Mouse (Mus musculus): ENCODE measurements around the gene Pou6f1. TPM values are rescaled to one million over a fixed set of nuclear protein-coding genes. Genes with fewer than 3 reads are reported as not detected.

The Pou6f1 gene
- polyA plus RNA-seq, 1 experiment from 2014 or later = 5.3 TPM

DNA sequence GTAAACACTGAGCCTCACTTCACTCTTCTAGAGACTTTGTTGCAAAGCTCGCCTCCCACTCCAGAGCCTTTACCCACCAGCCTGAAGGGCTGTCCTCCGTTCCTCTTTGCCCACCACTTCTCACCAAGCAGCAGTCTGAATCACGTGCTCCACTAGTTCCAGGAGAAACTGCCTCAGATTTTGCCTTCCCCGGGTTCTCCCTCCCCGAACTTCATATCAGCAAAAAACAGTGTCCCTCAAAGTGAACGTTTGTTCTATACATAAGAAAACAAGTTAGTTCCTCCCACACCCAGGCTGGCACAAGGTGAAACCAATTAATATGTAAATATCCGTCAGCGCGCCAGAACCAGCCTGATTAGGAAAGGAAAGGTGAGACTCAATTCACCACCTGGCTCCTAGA lies 35.5 kb upstream of the Pou6f1 start:
- 10% methylated on average over 9 of the region's 9 CpGs for WGBS
- Histone ChIP-seq H3K4me2 (ENCODE audit: low read depth, low read length) (peak overlapping the region; percentile 87), H3K9me3 (replicated peaks; ENCODE audit: control insufficient read depth, low read length) (no peaks in the 10 kb centered on the region), H3K36me3 (ENCODE audit: control insufficient read depth, insufficient read depth, low read length) (no peaks in the 10 kb centered on the region), H3K27ac (ENCODE audit: low read length) (peak overlapping the region; percentile 83), H3K9ac (ENCODE audit: low read length) (peak overlapping the region; percentile 78), H3K27me3 (ENCODE audit: control insufficient read depth, insufficient read depth, low read length) (peaks cover 30% of the 10 kb centered on the region), H3K4me3 (replicated peaks; ENCODE audit: low read length) (peak overlapping the region; percentile 61), H3K4me1 (ENCODE audit: control insufficient read depth, insufficient read depth, low read length) (peaks cover 17% of the 10 kb centered on the region)
- no peak for ATAC-seq (ENCODE audit: insufficient read depth, low FRiP score)

DNA sequence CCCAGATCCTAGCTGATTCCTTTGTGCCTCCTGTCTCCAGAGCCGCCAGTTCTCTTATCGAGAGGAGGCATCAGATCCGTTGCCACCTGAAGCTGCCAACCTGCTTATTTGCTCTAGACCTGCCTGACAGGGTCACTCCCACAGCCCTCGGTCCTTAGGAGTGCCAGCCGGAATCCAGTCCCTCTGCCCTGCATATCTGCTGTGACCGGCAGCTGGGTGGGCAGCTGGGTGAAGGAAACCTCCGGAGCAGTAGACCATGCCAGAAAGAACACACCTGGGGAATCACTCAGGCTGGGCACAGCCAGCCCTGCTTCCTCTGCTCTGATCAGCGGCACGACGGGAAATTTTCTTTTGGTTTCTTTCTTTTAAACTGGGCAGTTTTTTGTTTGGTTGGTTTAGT lies 33.6 kb upstream of the Pou6f1 start:
- peaks cover 18% of the 10 kb centered on the region for H3K4me1 ChIP-seq (ENCODE audit: control insufficient read depth, insufficient read depth, low read length)
- no peak for ATAC-seq (ENCODE audit: insufficient read depth, low FRiP score)
- H3K9ac ChIP-seq (ENCODE audit: low read length) = peak overlapping the region; percentile 46; the same call in 1 of the 2 replicates
- no peaks in the 10 kb centered on the region for H3K9me3 ChIP-seq (replicated peaks; ENCODE audit: control insufficient read depth, low read length)
- peak overlapping the region; percentile 19; the same call in 1 of the 2 replicates for H3K4me2 ChIP-seq (ENCODE audit: low read depth, low read length)
- peaks cover 25% of the 10 kb centered on the region for H3K27me3 ChIP-seq (ENCODE audit: control insufficient read depth, insufficient read depth, low read length)
- no peaks in the 10 kb centered on the region for H3K36me3 ChIP-seq (ENCODE audit: control insufficient read depth, insufficient read depth, low read length)
- H3K27ac ChIP-seq (ENCODE audit: low read length) = peak overlapping the region; percentile 41
- H3K4me3 ChIP-seq (replicated peaks; ENCODE audit: low read length) = no peak overlapping the region
- WGBS = 73% methylated on average over 10 of the region's 10 CpGs

DNA sequence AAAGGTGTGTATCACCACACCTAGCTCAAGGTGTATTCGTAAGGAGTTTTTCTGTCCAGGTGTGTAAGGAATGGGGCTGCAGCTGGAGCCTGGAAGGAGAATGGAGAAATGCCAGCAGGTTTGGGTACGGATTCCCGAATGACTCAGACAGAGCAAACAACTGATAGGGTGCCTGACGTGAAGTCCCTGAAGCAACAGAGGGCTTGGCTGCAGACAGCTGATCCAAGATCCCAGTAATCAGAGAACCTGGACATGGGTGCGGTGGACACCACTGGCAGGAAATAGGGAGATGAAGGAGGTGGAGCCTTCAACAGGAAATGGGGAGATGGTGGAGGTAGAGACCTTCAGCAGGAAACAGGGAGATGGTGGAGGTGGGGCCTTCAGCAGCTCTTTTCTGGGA lies 32.5 kb upstream of the Pou6f1 start:
- H3K27me3 ChIP-seq (ENCODE audit: control insufficient read depth, insufficient read depth, low read length) = peaks cover 23% of the 10 kb centered on the region
- 0 out of 2 replicates have a peak, but pooled peaks have one; percentile 9 for ATAC-seq (ENCODE audit: insufficient read depth, low FRiP score)
- no peaks in the 10 kb centered on the region for H3K36me3 ChIP-seq (ENCODE audit: control insufficient read depth, insufficient read depth, low read length)
- H3K9me3 ChIP-seq (replicated peaks; ENCODE audit: control insufficient read depth, low read length) = no peaks in the 10 kb centered on the region
- no peak overlapping the region for H3K4me2 ChIP-seq (ENCODE audit: low read depth, low read length)
- H3K9ac ChIP-seq (ENCODE audit: low read length) = no peak overlapping the region
- peaks cover 22% of the 10 kb centered on the region for H3K4me1 ChIP-seq (ENCODE audit: control insufficient read depth, insufficient read depth, low read length)
- peak overlapping the region; percentile 41 for H3K27ac ChIP-seq (ENCODE audit: low read length)
- no peak overlapping the region for H3K4me3 ChIP-seq (replicated peaks; ENCODE audit: low read length)
- WGBS = 61% methylated on average over 5 of the region's 5 CpGs

DNA sequence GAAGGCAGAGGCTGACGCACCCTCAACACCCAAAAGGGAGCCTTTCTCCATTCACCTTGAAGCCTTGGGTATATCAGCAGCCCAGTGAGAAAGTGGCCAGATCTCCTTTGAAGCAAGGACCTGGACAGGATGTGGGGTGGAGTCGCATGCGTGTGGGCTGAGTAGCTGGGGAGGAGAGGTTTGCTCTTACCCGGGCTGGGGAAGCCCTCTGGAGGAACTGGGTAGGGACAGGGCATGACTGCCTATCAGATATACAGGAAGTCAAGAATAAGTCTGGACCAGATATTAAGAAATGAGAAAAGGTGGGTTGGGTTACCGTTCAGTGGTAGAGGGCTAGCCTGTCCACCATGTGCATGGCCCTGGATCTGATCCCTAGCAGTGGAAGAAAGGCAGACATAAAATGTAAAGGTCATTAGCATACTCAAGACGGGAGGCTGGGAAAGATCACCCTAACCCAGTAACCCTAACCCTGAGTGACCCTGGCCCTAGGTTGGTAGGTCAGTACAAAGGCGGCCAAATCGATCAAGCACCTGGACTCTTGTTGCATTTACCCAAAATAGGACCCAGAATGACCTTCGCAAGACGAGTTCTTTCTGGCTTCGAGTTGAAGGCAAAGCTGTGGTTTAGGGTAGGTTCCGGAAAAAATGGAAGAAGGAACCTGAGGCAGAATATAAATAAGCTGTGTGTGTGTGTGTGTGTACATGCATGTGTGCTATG lies 31.8 kb upstream of the Pou6f1 start:
- Histone ChIP-seq H3K4me2 (ENCODE audit: low read depth, low read length) (no peak overlapping the region), H3K27ac (ENCODE audit: low read length) (no peak overlapping the region), H3K9me3 (replicated peaks; ENCODE audit: control insufficient read depth, low read length) (no peaks in the 10 kb centered on the region), H3K9ac (ENCODE audit: low read length) (no peak overlapping the region), H3K36me3 (ENCODE audit: control insufficient read depth, insufficient read depth, low read length) (no peaks in the 10 kb centered on the region), H3K4me1 (ENCODE audit: control insufficient read depth, insufficient read depth, low read length) (peaks cover 19% of the 10 kb centered on the region), H3K27me3 (ENCODE audit: control insufficient read depth, insufficient read depth, low read length) (peaks cover 21% of the 10 kb centered on the region), H3K4me3 (replicated peaks; ENCODE audit: low read length) (no peak overlapping the region)
- WGBS = 75% methylated on average over 12 of the region's 12 CpGs
- no peak for ATAC-seq (ENCODE audit: insufficient read depth, low FRiP score)

DNA sequence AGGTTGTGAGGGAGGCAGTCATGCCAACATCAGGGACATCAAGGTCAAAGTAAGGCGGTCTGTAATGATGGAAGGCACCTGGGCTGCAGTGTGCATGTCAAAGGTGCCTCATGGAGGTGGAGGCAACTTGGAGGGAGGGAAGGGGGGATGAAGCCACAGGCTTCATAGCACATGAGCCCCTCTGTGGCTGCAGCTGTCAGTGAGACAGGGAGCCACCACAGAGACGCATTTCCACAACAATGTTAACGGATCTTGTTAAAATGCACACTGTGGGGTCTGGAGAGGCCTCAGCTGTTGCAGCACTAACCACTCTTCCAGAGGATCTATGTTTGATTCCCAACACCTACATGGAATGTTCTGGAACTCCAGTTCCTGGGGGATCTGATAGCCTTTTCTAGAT lies 30.3 kb upstream of the Pou6f1 start:
- H3K4me3 ChIP-seq (replicated peaks; ENCODE audit: low read length) = no peak overlapping the region
- H3K27ac ChIP-seq (ENCODE audit: low read length) = no peak overlapping the region
- H3K36me3 ChIP-seq (ENCODE audit: control insufficient read depth, insufficient read depth, low read length) = no peaks in the 10 kb centered on the region
- ATAC-seq (ENCODE audit: insufficient read depth, low FRiP score) = no peak
- peaks cover 8% of the 10 kb centered on the region; the same call in 1 of the 2 replicates for H3K27me3 ChIP-seq (ENCODE audit: control insufficient read depth, insufficient read depth, low read length)
- no peaks in the 10 kb centered on the region for H3K9me3 ChIP-seq (replicated peaks; ENCODE audit: control insufficient read depth, low read length)
- no peak overlapping the region for H3K9ac ChIP-seq (ENCODE audit: low read length)
- peaks cover 19% of the 10 kb centered on the region for H3K4me1 ChIP-seq (ENCODE audit: control insufficient read depth, insufficient read depth, low read length)
- 69% methylated on average over 3 of the region's 3 CpGs for WGBS
- no peak overlapping the region for H3K4me2 ChIP-seq (ENCODE audit: low read depth, low read length)

DNA sequence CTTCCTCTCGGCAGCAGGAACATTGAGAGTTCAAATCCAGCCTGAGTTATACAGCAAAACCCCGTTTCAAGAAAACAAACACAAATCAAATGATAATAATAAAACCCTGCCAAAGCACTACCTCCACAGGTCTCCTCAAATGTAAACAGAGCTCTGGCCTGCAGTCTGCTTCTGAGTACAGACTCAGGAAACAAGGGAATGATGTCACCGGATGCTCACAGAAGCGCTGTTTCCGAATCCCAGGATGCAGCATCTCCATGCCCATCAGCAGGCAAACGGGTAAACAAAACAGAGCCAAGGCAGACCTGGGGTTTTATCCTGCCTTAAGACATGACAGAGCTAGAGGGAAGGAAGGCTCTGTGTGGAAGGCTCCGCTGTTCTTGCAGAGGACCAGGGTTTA lies 29.0 kb upstream of the Pou6f1 start:
- 48% methylated on average over 7 of the region's 7 CpGs for WGBS
- H3K4me2 ChIP-seq (ENCODE audit: low read depth, low read length) = no peak overlapping the region
- H3K9me3 ChIP-seq (replicated peaks; ENCODE audit: control insufficient read depth, low read length) = no peaks in the 10 kb centered on the region
- no peak overlapping the region for H3K4me3 ChIP-seq (replicated peaks; ENCODE audit: low read length)
- H3K4me1 ChIP-seq (ENCODE audit: control insufficient read depth, insufficient read depth, low read length) = peaks cover 19% of the 10 kb centered on the region
- H3K9ac ChIP-seq (ENCODE audit: low read length) = no peak overlapping the region
- H3K36me3 ChIP-seq (ENCODE audit: control insufficient read depth, insufficient read depth, low read length) = peaks cover 3% of the 10 kb centered on the region; the same call in 1 of the 2 replicates
- ATAC-seq (ENCODE audit: insufficient read depth, low FRiP score) = no peak
- peak overlapping the region; percentile 18; the same call in 1 of the 2 replicates for H3K27ac ChIP-seq (ENCODE audit: low read length)
- no peaks in the 10 kb centered on the region for H3K27me3 ChIP-seq (ENCODE audit: control insufficient read depth, insufficient read depth, low read length)

DNA sequence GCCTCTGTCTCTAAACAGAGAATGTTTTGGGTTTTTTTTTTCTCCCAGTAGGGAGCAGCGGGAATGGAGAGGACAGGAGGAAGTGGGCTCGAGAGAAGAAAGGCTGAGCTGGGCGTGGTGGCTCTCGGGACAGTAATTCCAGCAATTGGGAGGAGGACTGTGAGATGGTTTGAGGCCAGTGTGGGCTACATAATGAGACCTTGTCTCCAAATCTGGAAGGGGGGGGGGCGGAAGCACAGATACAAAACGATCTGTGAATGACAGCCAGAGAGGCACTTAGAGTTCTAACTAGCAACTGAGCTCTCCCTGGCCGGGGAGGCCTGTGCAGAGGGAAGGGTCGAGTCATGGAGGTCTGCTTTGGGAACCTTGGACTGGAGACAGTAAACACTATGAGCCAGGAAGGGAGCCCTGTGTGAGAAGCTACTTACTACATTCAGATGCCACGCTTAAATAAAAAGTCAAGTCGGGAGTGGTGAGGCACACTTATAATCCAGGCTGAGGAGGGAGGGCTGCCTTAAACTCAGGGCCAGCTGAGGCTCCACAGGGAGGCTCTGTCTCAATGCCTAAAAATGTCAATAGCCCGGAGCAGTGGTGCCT lies 28.1 kb upstream of the Pou6f1 start:
- H3K9ac ChIP-seq (ENCODE audit: low read length) = peak overlapping the region; percentile 36
- WGBS = 13% methylated on average over 11 of the region's 11 CpGs
- no peaks in the 10 kb centered on the region for H3K27me3 ChIP-seq (ENCODE audit: control insufficient read depth, insufficient read depth, low read length)
- H3K36me3 ChIP-seq (ENCODE audit: control insufficient read depth, insufficient read depth, low read length) = peaks cover 3% of the 10 kb centered on the region; the same call in 1 of the 2 replicates
- peak overlapping the region; percentile 34 for H3K27ac ChIP-seq (ENCODE audit: low read length)
- peaks cover 15% of the 10 kb centered on the region for H3K4me1 ChIP-seq (ENCODE audit: control insufficient read depth, insufficient read depth, low read length)
- ATAC-seq (ENCODE audit: insufficient read depth, low FRiP score) = no peak
- H3K4me2 ChIP-seq (ENCODE audit: low read depth, low read length) = 0 out of 2 replicates have a peak overlapping the region, but pooled peaks have one; percentile 0
- no peak overlapping the region for H3K4me3 ChIP-seq (replicated peaks; ENCODE audit: low read length)
- H3K9me3 ChIP-seq (replicated peaks; ENCODE audit: control insufficient read depth, low read length) = no peaks in the 10 kb centered on the region

DNA sequence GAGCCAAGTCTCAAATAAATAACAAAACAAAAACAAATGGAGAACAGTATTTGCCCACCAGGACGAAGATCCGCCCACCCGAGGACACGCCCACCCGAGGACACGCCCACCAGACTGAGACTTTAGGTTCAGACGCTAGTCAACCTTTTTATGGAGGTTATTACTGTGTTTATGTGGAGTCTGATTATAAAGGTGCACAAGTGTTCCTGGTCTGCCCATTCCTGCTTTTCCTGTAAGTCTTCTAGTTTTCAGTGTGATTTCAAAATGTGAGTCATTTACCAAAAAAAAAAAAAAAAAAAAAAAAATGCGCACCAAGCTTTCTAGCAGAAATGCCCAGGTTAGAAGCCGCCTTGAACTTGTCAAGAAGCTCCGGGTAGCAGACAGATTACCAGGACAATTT lies 27.5 kb upstream of the Pou6f1 start:
- H3K9ac ChIP-seq (ENCODE audit: low read length) = no peak overlapping the region
- peaks cover 9% of the 10 kb centered on the region for H3K4me1 ChIP-seq (ENCODE audit: control insufficient read depth, insufficient read depth, low read length)
- no peaks in the 10 kb centered on the region for H3K9me3 ChIP-seq (replicated peaks; ENCODE audit: control insufficient read depth, low read length)
- H3K36me3 ChIP-seq (ENCODE audit: control insufficient read depth, insufficient read depth, low read length) = peaks cover 3% of the 10 kb centered on the region; the same call in 1 of the 2 replicates
- peak overlapping the region; percentile 34 for H3K27ac ChIP-seq (ENCODE audit: low read length)
- WGBS = 20% methylated on average over 10 of the region's 10 CpGs
- 0 out of 2 replicates have a peak overlapping the region, but pooled peaks have one; percentile 0 for H3K4me2 ChIP-seq (ENCODE audit: low read depth, low read length)
- H3K4me3 ChIP-seq (replicated peaks; ENCODE audit: low read length) = no peak overlapping the region
- no peaks in the 10 kb centered on the region for H3K27me3 ChIP-seq (ENCODE audit: control insufficient read depth, insufficient read depth, low read length)
- no peak for ATAC-seq (ENCODE audit: insufficient read depth, low FRiP score)

DNA sequence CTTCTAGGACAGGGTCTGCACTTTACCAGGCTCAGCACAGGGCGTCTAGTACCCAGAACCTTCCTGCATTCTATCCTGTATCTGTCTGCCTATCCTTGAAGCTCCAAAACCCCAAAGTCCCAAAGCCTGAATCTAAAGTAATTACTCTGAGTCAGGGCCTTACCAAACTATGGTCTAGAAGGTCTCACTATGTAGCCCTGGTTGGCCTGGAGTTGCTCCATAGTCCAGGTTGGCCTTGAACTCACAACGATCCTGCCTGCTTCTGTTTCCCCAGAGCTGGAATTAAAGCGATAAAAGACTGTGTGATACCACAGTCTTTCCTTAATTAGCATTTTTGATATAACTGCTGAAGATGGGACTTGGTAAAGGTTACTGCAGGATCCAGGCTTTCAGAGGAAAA lies 24.7 kb upstream of the Pou6f1 start:
- Histone ChIP-seq H3K36me3 (ENCODE audit: control insufficient read depth, insufficient read depth, low read length) (peaks cover 7% of the 10 kb centered on the region; the same call in 1 of the 2 replicates), H3K27me3 (ENCODE audit: control insufficient read depth, insufficient read depth, low read length) (no peaks in the 10 kb centered on the region), H3K9me3 (replicated peaks; ENCODE audit: control insufficient read depth, low read length) (no peaks in the 10 kb centered on the region), H3K4me1 (ENCODE audit: control insufficient read depth, insufficient read depth, low read length) (peaks cover 7% of the 10 kb centered on the region), H3K27ac (ENCODE audit: low read length) (no peak overlapping the region), H3K4me2 (ENCODE audit: low read depth, low read length) (no peak overlapping the region), H3K9ac (ENCODE audit: low read length) (no peak overlapping the region), H3K4me3 (replicated peaks; ENCODE audit: low read length) (no peak overlapping the region)
- WGBS = 89% methylated on average over 3 of the region's 3 CpGs
- no peak for ATAC-seq (ENCODE audit: insufficient read depth, low FRiP score)

Data from stomach, embryonic 16.5 days (tissue).